Mouse (Mus musculus) MEL (cell line): ENCODE results near the gene Rnf115.

Experiments
- CTCF ChIP-seq, 3 experiments: IDR thresholded peaks in 2 of 3; conservative IDR thresholded peaks in 1 of 3; 2 replicates each; pipeline ENCODE4 v1.5.1; 2011 to 2012; ENCODE audit warnings: low read length in 3 of 3, low read depth in 2 of 3, mild to moderate bottlenecking in 2 of 3, improper control_type of control experiment in 1 of 3, inconsistent platforms in 1 of 3, mixed read lengths in 1 of 3, moderate library complexity in 1 of 3; ENCODE audit not compliant: control insufficient read depth in 1 of 3, insufficient read depth in 1 of 3, poor library complexity in 1 of 3, severe bottlenecking in 1 of 3
- EP300 ChIP-seq, 2 experiments: IDR thresholded peaks; 2 replicates each; pipeline ENCODE4 v1.6.1; 2011; ENCODE audit warnings: improper control_type of control experiment in 2 of 2, low read length in 2 of 2, low read depth in 1 of 2, mild to moderate bottlenecking in 1 of 2
- JUND ChIP-seq: IDR thresholded peaks from 2 replicates; pipeline ENCODE4 v1.6.1; 2011; ENCODE audit warnings: low read depth, mild to moderate bottlenecking, improper control_type of control experiment, low read length
- MAX ChIP-seq: IDR thresholded peaks from 2 replicates; pipeline ENCODE4 v1.6.1; 2011; ENCODE audit warnings: low read length, improper control_type of control experiment
- NELFE ChIP-seq: IDR thresholded peaks from 2 replicates; pipeline ENCODE4 v1.6.1; 2011; ENCODE audit warnings: low read depth, low read length, improper control_type of control experiment
- POLR2A ChIP-seq, 2 experiments: IDR thresholded peaks; 2 replicates each; pipeline ENCODE4 v1.6.1; 2011 to 2012; ENCODE audit warnings: low read length in 2 of 2, mild to moderate bottlenecking in 2 of 2, control low read depth in 1 of 2, improper control_type of control experiment in 1 of 2, low read depth in 1 of 2, moderate library complexity in 1 of 2; ENCODE audit not compliant: control insufficient read depth in 1 of 2, insufficient read depth in 1 of 2, poor library complexity in 1 of 2
- POLR2AphosphoS2 ChIP-seq: IDR thresholded peaks from 2 replicates; pipeline ENCODE4 v1.6.1; 2011; ENCODE audit warnings: low read length, improper control_type of control experiment
- UBTF ChIP-seq: IDR thresholded peaks from 2 replicates; pipeline ENCODE4 v1.6.1; 2012; ENCODE audit warnings: low read depth, mild to moderate bottlenecking, inconsistent platforms, low read length, improper control_type of control experiment, moderate library complexity, borderline replicate concordance; ENCODE audit not compliant: insufficient read depth
- ZC3H11A ChIP-seq: IDR thresholded peaks from 2 replicates; pipeline ENCODE4 v1.6.1; 2012; ENCODE audit warnings: low read depth, mild to moderate bottlenecking, inconsistent platforms, low read length, improper control_type of control experiment
- ZKSCAN1 ChIP-seq: IDR thresholded peaks from 2 replicates; pipeline ENCODE4 v1.6.1; 2012; ENCODE audit warnings: low read depth, mild to moderate bottlenecking, inconsistent platforms, low read length, improper control_type of control experiment, moderate library complexity

GRCm38 (mm10) chr3:96698993-96699690, 28.3 kb upstream of the Rnf115 start:
- TF ChIP-seq ZKSCAN1, result no peak
- no peak for TF ChIP-seq POLR2AphosphoS2
- no peak for TF ChIP-seq EP300 (IDR thresholded peaks at IDR 0.05; ENCODE audit: low read depth in 1 of 2, low read length in 2 of 2)
- no peak for TF ChIP-seq UBTF
- no peak for TF ChIP-seq NELFE
- TF ChIP-seq JUND, result no peak
- no peak for TF ChIP-seq POLR2A (IDR thresholded peaks at IDR 0.05; ENCODE audit: control insufficient read depth in 1 of 2, insufficient read depth in 1 of 2, low read depth in 1 of 2, low read length in 2 of 2, poor library complexity in 1 of 2)
- no peak for TF ChIP-seq ZC3H11A
- TF ChIP-seq MAX, result no peak
- no peak for TF ChIP-seq CTCF (IDR thresholded peaks at IDR 0.05 in 2 of 3, conservative IDR thresholded peaks at IDR 0.05 in 1 of 3; ENCODE audit: control insufficient read depth in 1 of 3, insufficient read depth in 1 of 3, low read depth in 2 of 3, low read length in 3 of 3, poor library complexity in 1 of 3, severe bottlenecking in 1 of 3)
